Mouse (Mus musculus) intestine, embryonic 14.5 days (tissue): ENCODE data around the gene Ankrd13d. TPM values are rescaled to one million over a fixed set of nuclear protein-coding genes. Genes with fewer than 3 reads are reported as not detected.

Experiments used
- ATAC-seq: fragments of 200-750 bp; cut with Nextera tagmentation; replicated peaks from 2 replicates; pipeline ENCODE4 v1.8.0; 2017; ENCODE audit warnings: low read depth, moderate number of reproducible peaks, moderate TSS enrichment, moderate library complexity; ENCODE audit not compliant: low FRiP score, low TSS enrichment
- DNase-seq: peaks from one replicate; pipeline ENCODE4 v3.0.0-alpha.2; 2018; ENCODE audit warnings: low spot score
- H3K27ac ChIP-seq: fragments of 300-500 bp; sonication (generic); 2 replicates; pipeline ENCODE4 v1.5.1; 2014; ENCODE audit warnings: low read depth, mild to moderate bottlenecking, control low read depth
- H3K27me3 ChIP-seq: fragments of 300-500 bp; sonication (generic); replicated peaks from 2 replicates; pipeline ENCODE4 v1.6.1; 2014; ENCODE audit warnings: low read length, control low read depth; ENCODE audit not compliant: control insufficient read depth, insufficient read depth
- H3K36me3 ChIP-seq: fragments of 300-500 bp; sonication (generic); 2 replicates; pipeline ENCODE4 v1.6.1; 2014; ENCODE audit warnings: low read length, control low read depth; ENCODE audit not compliant: control insufficient read depth, insufficient read depth
- H3K4me1 ChIP-seq: fragments of 300-500 bp; sonication (generic); replicated peaks from 2 replicates; pipeline ENCODE4 v1.6.1; 2014; ENCODE audit warnings: low read length, control low read depth, mixed read lengths; ENCODE audit not compliant: control insufficient read depth, insufficient read depth
- H3K4me2 ChIP-seq: fragments of 300-500 bp; sonication (generic); 2 replicates; pipeline ENCODE4 v1.6.1; 2014; ENCODE audit warnings: low read length
- H3K4me3 ChIP-seq: fragments of 300-500 bp; sonication (generic); 2 replicates; pipeline ENCODE4 v1.5.1; 2014; ENCODE audit warnings: low read depth, low read length, control low read depth, mixed read lengths
- H3K9ac ChIP-seq: fragments of 300-500 bp; sonication (generic); 2 replicates; pipeline ENCODE4 v1.6.1; 2014; ENCODE audit warnings: mild to moderate bottlenecking, low read length
- H3K9me3 ChIP-seq: fragments of 300-500 bp; sonication (generic); 2 replicates; pipeline ENCODE4 v1.6.1; 2016; ENCODE audit warnings: low read length, control low read depth; ENCODE audit not compliant: control insufficient read depth
- WGBS: fragments of 180-500 bp; shearing (Covaris S2); extraction: QIAGEN DNeasy Blood & Tissue Kit; methylation state at CpG from one replicate; pipeline ENCODE4 v1.1.7; 2014; 5-methylcytosine and 5-hydroxymethylcytosine counted together
- polyA plus RNA-seq: library from polyadenylated mRNA; unstranded; fragments of >200 nt; fragmentation: Nextera tagmentation; extraction: Ambion mirVana; gene quantifications from 2 replicates; pipeline ENCODE4 v1.2.1, GENCODE M21; 2014

Gene Ankrd13d
- polyA plus RNA-seq, 1 experiment from 2014 or later: 6.4 TPM

GRCm38 (mm10) chr19:4299126-4299525 lies 16.2 kb upstream of the Ankrd13d start:
- H3K9ac ChIP-seq: no peak overlapping the region
- ATAC-seq (no peak), DNase-seq (no peak)
- H3K4me2 ChIP-seq: no peak overlapping the region
- no peak overlapping the region for H3K4me3 ChIP-seq
- H3K36me3 ChIP-seq: no peaks in the 10 kb centered on the region
- no peaks in the 10 kb centered on the region for H3K27me3 ChIP-seq
- 89% methylated on average over 7 of the region's 7 CpGs for WGBS
- H3K27ac ChIP-seq: no peak overlapping the region
- H3K4me1 ChIP-seq: peaks cover 52% of the 10 kb centered on the region
- no peaks in the 10 kb centered on the region for H3K9me3 ChIP-seq

GRCm38 (mm10) chr19:4298322-4299121 lies 15.6 kb upstream of the Ankrd13d start:
- H3K36me3 ChIP-seq: no peaks in the 10 kb centered on the region
- H3K9me3 ChIP-seq: no peaks in the 10 kb centered on the region
- no peak for DNase-seq
- no peak overlapping the region for H3K4me2 ChIP-seq
- no peak overlapping the region for H3K9ac ChIP-seq
- 89% methylated on average over 17 of the region's 17 CpGs for WGBS
- no peaks in the 10 kb centered on the region for H3K27me3 ChIP-seq
- H3K27ac ChIP-seq: no peak overlapping the region
- H3K4me1 ChIP-seq: peaks cover 46% of the 10 kb centered on the region
- ATAC-seq: no peak
- no peak overlapping the region for H3K4me3 ChIP-seq

- 92% methylated on average over 5 of the region's 5 CpGs for whole genome bisulfite sequencing
- Histone ChIP-seq H3K36me3 (peaks cover 2% of the 10 kb centered on the region), H3K4me3 (no peak overlapping the region), H3K9ac (no peak overlapping the region), H3K4me1 (peaks cover 39% of the 10 kb centered on the region), H3K9me3 (no peaks in the 10 kb centered on the region), H3K27me3 (no peaks in the 10 kb centered on the region), H3K4me2 (no peak overlapping the region), H3K27ac (no peak overlapping the region)
- DNase-seq (no peak), ATAC-seq (no peak)
These were observed 14.9 kb upstream of the Ankrd13d start for GRCm38 (mm10) chr19:4297851-4298250.

GRCm38 (mm10) chr19:4296611-4297010 lies 13.7 kb upstream of the Ankrd13d start:
- Histone ChIP-seq H3K4me3 (no peak overlapping the region), H3K9ac (no peak overlapping the region), H3K4me1 (peaks cover 27% of the 10 kb centered on the region), H3K27me3 (no peaks in the 10 kb centered on the region), H3K36me3 (peaks cover 15% of the 10 kb centered on the region), H3K27ac (no peak overlapping the region), H3K9me3 (no peaks in the 10 kb centered on the region), H3K4me2 (no peak overlapping the region)
- WGBS: 88% methylated on average over 2 of the region's 2 CpGs
- ATAC-seq (no peak), DNase-seq (no peak)

GRCm38 (mm10) chr19:4295391-4295790 lies 12.5 kb upstream of the Ankrd13d start:
- DNase-seq: no peak
- Histone ChIP-seq H3K4me3 (no peak overlapping the region), H3K4me1 (peaks cover 15% of the 10 kb centered on the region), H3K4me2 (no peak overlapping the region), H3K27me3 (no peaks in the 10 kb centered on the region), H3K27ac (no peak overlapping the region), H3K9me3 (no peaks in the 10 kb centered on the region), H3K9ac (no peak overlapping the region), H3K36me3 (peaks cover 27% of the 10 kb centered on the region)
- ATAC-seq: no peak
- WGBS: 86% methylated on average over 4 of the region's 4 CpGs

- Histone ChIP-seq H3K4me2 (no peak overlapping the region), H3K4me1 (0 out of 2 replicates have a peak, but pooled peaks cover 11% of the 10 kb centered on the region), H3K36me3 (peaks cover 36% of the 10 kb centered on the region), H3K9me3 (no peaks in the 10 kb centered on the region), H3K27ac (no peak overlapping the region), H3K27me3 (no peaks in the 10 kb centered on the region), H3K4me3 (no peak overlapping the region), H3K9ac (no peak overlapping the region)
- 64% methylated on average over 14 of the region's 14 CpGs for WGBS
- no peak for ATAC-seq
- DNase-seq: no peak
These were observed 11.6 kb upstream of the Ankrd13d start for GRCm38 (mm10) chr19:4294381-4295097.

GRCm38 (mm10) chr19:4291161-4291560 lies 8.2 kb upstream of the Ankrd13d start:
- H3K4me3 ChIP-seq: no peak overlapping the region
- WGBS: 86% methylated on average over 11 of the region's 11 CpGs
- H3K36me3 ChIP-seq: peaks cover 68% of the 10 kb centered on the region

GRCm38 (mm10) chr19:4290749-4291148 lies 7.8 kb upstream of the Ankrd13d start:
- Histone ChIP-seq H3K4me1 (0 out of 2 replicates have a peak, but pooled peaks cover 6% of the 10 kb centered on the region), H3K27ac (no peak overlapping the region), H3K4me2 (no peak overlapping the region), H3K36me3 (peaks cover 72% of the 10 kb centered on the region), H3K9ac (no peak overlapping the region), H3K9me3 (0 out of 2 replicates have a peak, but pooled peaks cover 3% of the 10 kb centered on the region), H3K27me3 (no peaks in the 10 kb centered on the region), H3K4me3 (no peak overlapping the region)
- no peak for DNase-seq
- ATAC-seq: no peak
- WGBS: 64% methylated on average over 15 of the region's 15 CpGs

More at GRCm38 (mm10) chr19:4291161-4291560, 8.2 kb upstream of the Ankrd13d start:
- no peaks in the 10 kb centered on the region for H3K9me3 ChIP-seq
- no peak for DNase-seq
- H3K27ac ChIP-seq: no peak overlapping the region
- no peaks in the 10 kb centered on the region for H3K27me3 ChIP-seq
- no peak overlapping the region for H3K4me2 ChIP-seq
- no peak overlapping the region for H3K9ac ChIP-seq
- ATAC-seq: no peak
- H3K4me1 ChIP-seq: 0 out of 2 replicates have a peak, but pooled peaks cover 6% of the 10 kb centered on the region
